Mouse (Mus musculus) megakaryocyte, embryonic 14.5 days (primary cell): ENCODE measurements around the gene Glcci1. TPM values are rescaled to one million over a fixed set of nuclear protein-coding genes. Genes with fewer than 3 reads are reported as not detected.

Experiments
- H3K27me3 ChIP-seq: replicated peaks from 2 replicates; pipeline ENCODE3; 2012; ENCODE audit warnings: inconsistent platforms
- H3K36me3 ChIP-seq: replicated peaks from 2 replicates; pipeline ENCODE3; 2012; ENCODE audit warnings: low read length, inconsistent platforms, mixed read lengths
- H3K4me1 ChIP-seq: 2 replicates; pipeline ENCODE4 v1.6.1; 2012; ENCODE audit warnings: inconsistent platforms
- H3K4me3 ChIP-seq: replicated peaks from 2 replicates; pipeline ENCODE3; 2012; ENCODE audit warnings: moderate library complexity, mild to moderate bottlenecking, inconsistent platforms
- H3K9me3 ChIP-seq: 2 replicates; pipeline ENCODE4 v1.6.1; 2012; ENCODE audit warnings: inconsistent platforms
- FLI1 ChIP-seq: IDR thresholded peaks from 2 replicates; pipeline ENCODE4 v1.6.1; 2012; ENCODE audit warnings: low read length, inconsistent platforms, mixed read lengths
- GATA1 ChIP-seq: IDR thresholded peaks from 3 replicates; pipeline ENCODE4 v1.6.1; 2012; ENCODE audit warnings: mixed read lengths, low read length, inconsistent platforms, borderline replicate concordance
- polyA plus RNA-seq: library from polyadenylated mRNA; stranded (reverse); fragments of >175 nt; gene quantifications from 2 replicates; pipeline ENCODE4 v1.2.3, GENCODE M21; 2012; ENCODE audit warnings: low replicate concordance; ENCODE audit not compliant: insufficient read depth

Gene Glcci1
- polyA plus RNA-seq = 0.16 TPM in 1 of 2 replicates, not detected in the other

- TF ChIP-seq GATA1 (no peak), FLI1 (no peak)
- Histone ChIP-seq H3K9me3 (no peaks in the 10 kb centered on the region), H3K4me1 (peaks cover 30% of the 10 kb centered on the region), H3K4me3 (peak within 1 kb of the TSS; percentile 94), H3K27me3 (peaks cover 14% of the 10 kb centered on the region), H3K36me3 (no peaks in the 10 kb centered on the region)
Observed at GRCm38 (mm10) chr6:8509551-8509950, at the start of gene Glcci1. TSS of gene Glcci1 (plus strand) at chr6:8509600.

- Histone ChIP-seq H3K4me1 (0 out of 2 replicates have a peak, but pooled peaks cover 3% of the 10 kb centered on the region), H3K36me3 (no peaks in the 10 kb centered on the region), H3K4me3 (no peak overlapping the region), H3K9me3 (no peaks in the 10 kb centered on the region), H3K27me3 (no peaks in the 10 kb centered on the region)
- TF ChIP-seq FLI1 (no peak), GATA1 (no peak)
Observed at GRCm38 (mm10) chr6:8462447-8462846, 47.0 kb upstream of the Glcci1 start.

GRCm38 (mm10) chr6:8465388-8465787, 44.0 kb upstream of the Glcci1 start:
- no peak for TF ChIP-seq FLI1
- H3K4me3 ChIP-seq = no peak overlapping the region
- H3K4me1 ChIP-seq = no peaks in the 10 kb centered on the region
- H3K36me3 ChIP-seq = no peaks in the 10 kb centered on the region
- no peaks in the 10 kb centered on the region for H3K27me3 ChIP-seq
- H3K9me3 ChIP-seq = no peaks in the 10 kb centered on the region

GRCm38 (mm10) chr6:8465985-8466384, 43.4 kb upstream of the Glcci1 start:
- Histone ChIP-seq H3K4me3 (no peak overlapping the region), H3K27me3 (no peaks in the 10 kb centered on the region)
- no peak for TF ChIP-seq FLI1
- no peak for TF ChIP-seq GATA1

GRCm38 (mm10) chr6:8467667-8468337, 41.6 kb upstream of the Glcci1 start:
- Histone ChIP-seq H3K9me3 (no peaks in the 10 kb centered on the region), H3K4me3 (no peak overlapping the region), H3K4me1 (no peaks in the 10 kb centered on the region), H3K36me3 (no peaks in the 10 kb centered on the region), H3K27me3 (peaks cover 2% of the 10 kb centered on the region)
- TF ChIP-seq GATA1 (no peak), FLI1 (no peak)

More at GRCm38 (mm10) chr6:8465985-8466384, 43.4 kb upstream of the Glcci1 start:
- H3K9me3 ChIP-seq = no peaks in the 10 kb centered on the region
- no peaks in the 10 kb centered on the region for H3K36me3 ChIP-seq
- no peaks in the 10 kb centered on the region for H3K4me1 ChIP-seq

- Histone ChIP-seq H3K36me3 (no peaks in the 10 kb centered on the region), H3K27me3 (peaks cover 2% of the 10 kb centered on the region)
- TF ChIP-seq FLI1 (no peak), GATA1 (no peak)
Observed at GRCm38 (mm10) chr6:8469918-8470317, 39.5 kb upstream of the Glcci1 start.

GRCm38 (mm10) chr6:8472125-8472524, 37.3 kb upstream of the Glcci1 start:
- H3K4me1 ChIP-seq = no peaks in the 10 kb centered on the region
- no peak overlapping the region for H3K4me3 ChIP-seq
- no peaks in the 10 kb centered on the region for H3K36me3 ChIP-seq
- H3K27me3 ChIP-seq = peaks cover 2% of the 10 kb centered on the region
- no peaks in the 10 kb centered on the region for H3K9me3 ChIP-seq
- TF ChIP-seq FLI1 (no peak), GATA1 (no peak)

More at GRCm38 (mm10) chr6:8469918-8470317, 39.5 kb upstream of the Glcci1 start:
- H3K4me1 ChIP-seq = no peaks in the 10 kb centered on the region
- H3K9me3 ChIP-seq = no peaks in the 10 kb centered on the region
- H3K4me3 ChIP-seq = no peak overlapping the region

GRCm38 (mm10) chr6:8472915-8473314, 36.5 kb upstream of the Glcci1 start:
- Histone ChIP-seq H3K36me3 (no peaks in the 10 kb centered on the region), H3K4me3 (no peak overlapping the region), H3K27me3 (peaks cover 2% of the 10 kb centered on the region), H3K4me1 (no peaks in the 10 kb centered on the region), H3K9me3 (no peaks in the 10 kb centered on the region)
- TF ChIP-seq GATA1 = no peak
- TF ChIP-seq FLI1 = no peak

- TF ChIP-seq FLI1 = no peak
- no peak for TF ChIP-seq GATA1
- Histone ChIP-seq H3K27me3 (peaks cover 2% of the 10 kb centered on the region), H3K9me3 (no peaks in the 10 kb centered on the region), H3K4me1 (no peaks in the 10 kb centered on the region), H3K4me3 (no peak overlapping the region), H3K36me3 (no peaks in the 10 kb centered on the region)
Observed at GRCm38 (mm10) chr6:8473498-8473897, 35.9 kb upstream of the Glcci1 start.

GRCm38 (mm10) chr6:8474316-8474715, 35.1 kb upstream of the Glcci1 start:
- TF ChIP-seq FLI1 (no peak), GATA1 (no peak)

GRCm38 (mm10) chr6:8474820-8475219, 34.6 kb upstream of the Glcci1 start:
- Histone ChIP-seq H3K4me1 (no peaks in the 10 kb centered on the region), H3K27me3 (peaks cover 2% of the 10 kb centered on the region)

More at GRCm38 (mm10) chr6:8474316-8474715, 35.1 kb upstream of the Glcci1 start:
- H3K9me3 ChIP-seq = no peaks in the 10 kb centered on the region
- no peak overlapping the region for H3K4me3 ChIP-seq
- no peaks in the 10 kb centered on the region for H3K36me3 ChIP-seq
- H3K4me1 ChIP-seq = no peaks in the 10 kb centered on the region
- H3K27me3 ChIP-seq = peaks cover 2% of the 10 kb centered on the region

More at GRCm38 (mm10) chr6:8474820-8475219, 34.6 kb upstream of the Glcci1 start:
- Histone ChIP-seq H3K4me3 (no peak overlapping the region), H3K9me3 (no peaks in the 10 kb centered on the region), H3K36me3 (no peaks in the 10 kb centered on the region)
- no peak for TF ChIP-seq GATA1
- TF ChIP-seq FLI1 = no peak
